Mouse (Mus musculus) neutrophil, adult 65 days (primary cell): Measurements from ENCODE around the gene Gm3468. TPM values are rescaled to one million over a fixed set of nuclear protein-coding genes. Genes with fewer than 3 reads are reported as not detected.

Experiments
- total RNA-seq: library from RNA; stranded (reverse); gene quantifications from 2 replicates; pipeline ENCODE4 v1.2.4, GENCODE M21; 2023

Gene Gm3468
- total RNA-seq, result not detected in 2 replicates

GRCm38 (mm10) chr14:6108272-6108925, at the start of gene Gm3468:
Gene Gm3468 (minus strand): TSS chr14:6108665.

GRCm38 (mm10) chr14:6125707-6126106, 17.2 kb upstream of the Gm3468 start, which contains the start of gene Gm3476:
Gene Gm3476 (minus strand): TSS chr14:6125807.

GRCm38 (mm10) chr14:6093842-6094241, 14.6 kb downstream of the Gm3468 start, which contains the start of gene Gm8206:
Gene Gm8206 (minus strand): TSS chr14:6093942.

GRCm38 (mm10) chr14:6058167-6058566, 50.3 kb downstream of the Gm3468 start, which contains the start of gene Gm6337:
Gene Gm6337 (minus strand): TSS chr14:6058267.

Other genes with a start within 250 kb of the Gm3468 start
- not detected in 2 replicates for gene Gm8237, start 228.3 kb downstream of the Gm3468 start, total RNA-seq
- gene Gm3248, start 146.9 kb downstream of the Gm3468 start, total RNA-seq, result not detected in 2 replicates
- gene Gm3453, start 129.5 kb downstream of the Gm3468 start, total RNA-seq, result not detected in 2 replicates
- not detected in 2 replicates for gene Gm6337, start 50.4 kb downstream of the Gm3468 start, total RNA-seq
- gene Gm8206, start 14.7 kb downstream of the Gm3468 start, total RNA-seq, result not detected in 2 replicates
- gene Gm3476, start 17.1 kb upstream of the Gm3468 start, total RNA-seq, result not detected in 2 replicates
- gene Gm21560, start 110.6 kb upstream of the Gm3468 start, total RNA-seq, result not detected in 2 replicates
- not detected in 2 replicates for gene Gm3411, start 178.6 kb upstream of the Gm3468 start, total RNA-seq
- not detected in 2 replicates for gene Gm21103, start 196.2 kb upstream of the Gm3468 start, total RNA-seq
- not detected in 2 replicates for gene Gm3618, start 235.0 kb upstream of the Gm3468 start, total RNA-seq